ENCODE assay signal across 11 mouse cellular contexts in the genomic region with DNA sequence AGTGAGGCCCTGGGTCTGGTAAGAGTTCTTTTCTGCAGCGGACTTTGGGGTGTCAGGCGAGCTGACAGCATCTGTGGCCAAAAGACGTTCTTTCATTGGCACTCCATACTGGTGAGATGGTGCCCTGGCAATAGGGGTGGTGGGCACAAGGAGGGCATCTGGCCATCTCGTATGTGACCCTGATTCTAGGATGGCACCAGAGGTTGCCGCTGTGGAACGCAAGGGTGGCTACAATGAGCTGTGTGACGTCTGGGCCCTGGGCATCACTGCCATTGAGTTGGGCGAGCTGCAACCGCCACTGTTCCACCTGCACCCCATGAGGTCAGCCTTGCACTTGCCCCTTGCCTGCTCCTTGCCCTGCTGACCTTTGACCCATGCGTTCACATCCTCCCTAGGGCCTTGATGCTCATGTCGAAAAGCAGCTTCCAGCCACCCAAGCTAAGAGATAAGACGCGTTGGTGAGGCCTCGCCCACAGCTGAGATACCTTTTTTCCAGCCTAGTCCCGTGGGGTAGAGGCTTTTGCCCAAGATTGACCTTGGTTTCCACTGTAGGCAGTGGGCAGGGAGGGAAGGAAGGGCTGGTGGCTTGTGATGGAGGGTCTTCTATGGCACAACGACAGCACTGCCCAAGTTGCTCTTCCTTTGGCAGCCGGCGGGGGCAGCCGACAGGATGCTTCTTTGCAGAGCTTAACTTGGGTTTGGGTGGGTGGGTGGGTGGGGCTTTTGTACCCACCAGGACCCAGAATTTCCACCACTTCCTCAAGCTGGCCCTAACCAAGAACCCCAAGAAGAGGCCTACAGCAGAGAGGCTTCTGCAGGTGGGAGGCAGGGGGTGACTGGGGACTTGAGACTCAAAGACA. TPM values are rescaled to one million over a fixed set of nuclear protein-coding genes. Genes with fewer than 3 reads are reported as not detected.
DNase-seq lines count a peak whose midpoint lies in the region; ATAC-seq lines count a peak whose summit lies in the region.
"Had no signal": no experiment of that assay in that cellular context is flagged by ENCODE, and none has a peak within 500 bp of the region (broad histone marks: within the 10 kb centered on the region; RNA-seq: fewer than 3 reads in every experiment).

No protein-coding gene starts in this region.

- H3K9ac ChIP-seq in heart, embryonic 13.5 days, result no peak overlapping the region
- no peak overlapping the region for H3K9ac ChIP-seq in midbrain, embryonic 11.5 days (ENCODE audit: low read length)
- H3K9ac ChIP-seq in midbrain, embryonic 16.5 days (ENCODE audit: low read depth, low read length), result no peak overlapping the region

- H3K27ac ChIP-seq in heart, embryonic 13.5 days (replicated peaks), result no peak overlapping the region
- no peak overlapping the region for H3K27ac ChIP-seq in midbrain, embryonic 11.5 days (ENCODE audit: low read depth, low read length)
- no peak overlapping the region for H3K27ac ChIP-seq in midbrain, embryonic 16.5 days (ENCODE audit: low read length)

- peaks cover 43% of the 10 kb centered on the region for H3K4me1 ChIP-seq in heart, embryonic 13.5 days
- H3K4me1 ChIP-seq in midbrain, embryonic 11.5 days (ENCODE audit: control insufficient read depth, insufficient read depth, low read length), result peaks cover 3% of the 10 kb centered on the region; the same call in 1 of the 2 replicates
- H3K4me1 ChIP-seq in midbrain, embryonic 16.5 days (ENCODE audit: control insufficient read depth, insufficient read depth, low read length), result peaks cover 11% of the 10 kb centered on the region; the same call in 1 of the 2 replicates

- no peak overlapping the region for H3K4me3 ChIP-seq in heart, embryonic 13.5 days
- H3K4me3 ChIP-seq in midbrain, embryonic 11.5 days (ENCODE audit: low read depth, low read length), result no peak overlapping the region
- H3K4me3 ChIP-seq in midbrain, embryonic 16.5 days (ENCODE audit: low read depth, low read length), result no peak overlapping the region

- H3K27me3 ChIP-seq in heart, embryonic 13.5 days (replicated peaks), result no peaks in the 10 kb centered on the region
- no peaks in the 10 kb centered on the region for H3K27me3 ChIP-seq in midbrain, embryonic 11.5 days (ENCODE audit: control insufficient read depth, insufficient read depth, low read length)
- H3K27me3 ChIP-seq in midbrain, embryonic 16.5 days (ENCODE audit: control insufficient read depth, insufficient read depth, low read depth, low read length), result no peaks in the 10 kb centered on the region

- DNase-seq in CD4-positive, CD25-positive, alpha-beta regulatory T cell, adult 2 months (ENCODE audit: low read depth, low spot score), result peak; percentile 55
- DNase-seq in heart, postnatal 25 days (ENCODE audit: low spot score), result no peak
- DNase-seq in midbrain, embryonic 11.5 days (ENCODE audit: low spot score, missing footprints), result peak; percentile 44
- peak; percentile 70 for DNase-seq in thymus, postnatal 4 days
- DNase-seq: adrenal gland, adult 8-10 months; gastrocnemius, postnatal 10 days had no signal

- peaks cover 66% of the 10 kb centered on the region for H3K36me3 ChIP-seq in heart, embryonic 13.5 days
- peaks cover 7% of the 10 kb centered on the region for H3K36me3 ChIP-seq in midbrain, embryonic 11.5 days (ENCODE audit: control insufficient read depth, insufficient read depth, low read length)
- peaks cover 54% of the 10 kb centered on the region for H3K36me3 ChIP-seq in midbrain, embryonic 16.5 days (ENCODE audit: control insufficient read depth, insufficient read depth, low read length)

- H3K4me2 ChIP-seq in heart, embryonic 13.5 days, result peak overlapping the region; percentile 97
- no peak overlapping the region for H3K4me2 ChIP-seq in midbrain, embryonic 11.5 days
- H3K4me2 ChIP-seq in midbrain, embryonic 16.5 days (ENCODE audit: low read length), result no peak overlapping the region

- WGBS in heart, embryonic 13.5 days, result 74% methylated on average over 19 of the region's 19 CpGs
- 85% methylated on average over 19 of the region's 19 CpGs for WGBS in midbrain, embryonic 11.5 days
- 93% methylated on average over 19 of the region's 19 CpGs for WGBS in midbrain, embryonic 16.5 days

- ATAC-seq in CD4-positive, CD25-positive, alpha-beta regulatory T cell, adult 4 months, result no peak
- no peak for ATAC-seq in heart, embryonic 13.5 days (ENCODE audit: extremely low read depth, insufficient number of reproducible peaks, low FRiP score, low TSS enrichment)
- no peak for ATAC-seq in midbrain, embryonic 11.5 days (ENCODE audit: low FRiP score)
- ATAC-seq in midbrain, embryonic 16.5 days, result no peak
- ATAC-seq in frontal cortex, adult (ENCODE audit: low TSS enrichment), result no peak
- ATAC-seq: forebrain, embryonic 14.5 days had no signal

- intact Hi-C loops in heart, postnatal 25 days (cut with DNase I), result no loop called here

- no peaks in the 10 kb centered on the region for H3K9me3 ChIP-seq in heart, embryonic 13.5 days
- H3K9me3 ChIP-seq in midbrain, embryonic 11.5 days (ENCODE audit: control insufficient read depth, low read length), result no peaks in the 10 kb centered on the region
- no peaks in the 10 kb centered on the region for H3K9me3 ChIP-seq in midbrain, embryonic 16.5 days (replicated peaks; ENCODE audit: control insufficient read depth, low read length, poor library complexity, severe bottlenecking)

RNA-seq across cellular contexts. Expression of gene Map4k2, which starts 2.4 kb away (rescaled TPM):
- polyA plus RNA-seq in CD4-positive, CD25-positive, alpha-beta regulatory T cell, adult 4 months (2017; shearing (Covaris generic)), result 100 to 1,000 TPM in 1 of 2 experiments, 10 to 100 TPM in 1; 77.5 to 135 TPM
- 12.5 and 13.5 TPM in 2 replicates for polyA plus RNA-seq in heart, embryonic 13.5 days (2015; fragmentation: Nextera tagmentation; extraction: Ambion mirVana)
- 10 to 100 TPM; 42.6 to 44.3 TPM for total RNA-seq in heart, postnatal 25 days (2021)
- polyA plus RNA-seq in midbrain, embryonic 11.5 days (2014; fragmentation: Nextera tagmentation; extraction: Ambion mirVana), result 6.2 and 8.6 TPM in 2 replicates
- 19.0 and 20.1 TPM in 2 replicates for polyA plus RNA-seq in midbrain, embryonic 16.5 days (2015; fragmentation: Nextera tagmentation; extraction: Ambion mirVana)

RNA-seq across cellular contexts. Expression of gene Men1, which starts 8.5 kb away (rescaled TPM):
- 10 to 100 TPM; 16.9 to 32.1 TPM for polyA plus RNA-seq in CD4-positive, CD25-positive, alpha-beta regulatory T cell, adult 4 months (2017; shearing (Covaris generic))
- polyA plus RNA-seq in heart, embryonic 13.5 days (2015; fragmentation: Nextera tagmentation; extraction: Ambion mirVana), result 46.9 and 48.1 TPM in 2 replicates
- total RNA-seq in heart, postnatal 25 days (2021), result 10 to 100 TPM; 12.4 to 14.5 TPM
- 51.2 and 54.7 TPM in 2 replicates for polyA plus RNA-seq in midbrain, embryonic 11.5 days (2014; fragmentation: Nextera tagmentation; extraction: Ambion mirVana)
- 71.4 and 74.8 TPM in 2 replicates for polyA plus RNA-seq in midbrain, embryonic 16.5 days (2015; fragmentation: Nextera tagmentation; extraction: Ambion mirVana)

RNA-seq across cellular contexts. Expression of gene Sf1, which starts 20.2 kb away (rescaled TPM):
- 10 to 100 TPM; 55.3 to 56.7 TPM for polyA plus RNA-seq in CD4-positive, CD25-positive, alpha-beta regulatory T cell, adult 4 months (2017; shearing (Covaris generic))
- 89.2 and 89.7 TPM in 2 replicates for polyA plus RNA-seq in heart, embryonic 13.5 days (2015; fragmentation: Nextera tagmentation; extraction: Ambion mirVana)
- total RNA-seq in heart, postnatal 25 days (2021), result 10 to 100 TPM; 76.1 to 88.8 TPM
- 186 and 215 TPM in 2 replicates for polyA plus RNA-seq in midbrain, embryonic 11.5 days (2014; fragmentation: Nextera tagmentation; extraction: Ambion mirVana)
- 95.9 and 99.5 TPM in 2 replicates for polyA plus RNA-seq in midbrain, embryonic 16.5 days (2015; fragmentation: Nextera tagmentation; extraction: Ambion mirVana)

RNA-seq across cellular contexts. Expression of gene Cdc42bpg, which starts 37.0 kb away (rescaled TPM):
- polyA plus RNA-seq in CD4-positive, CD25-positive, alpha-beta regulatory T cell, adult 4 months (2017; shearing (Covaris generic)), result under 1 TPM; 0.07 to 0.13 TPM
- polyA plus RNA-seq in heart, embryonic 13.5 days (2015; fragmentation: Nextera tagmentation; extraction: Ambion mirVana), result 0.45 and 0.60 TPM in 2 replicates
- 10 to 100 TPM in 1 of 2 experiments, 1 to 10 TPM in 1; 9.4 to 12.0 TPM for total RNA-seq in heart, postnatal 25 days (2021)
- polyA plus RNA-seq in midbrain, embryonic 11.5 days (2014; fragmentation: Nextera tagmentation; extraction: Ambion mirVana), result 0.23 and 0.42 TPM in 2 replicates
- polyA plus RNA-seq in midbrain, embryonic 16.5 days (2015; fragmentation: Nextera tagmentation; extraction: Ambion mirVana), result 0.34 and 0.35 TPM in 2 replicates

RNA-seq across cellular contexts. Expression of gene Pygm, which starts 40.9 kb away (rescaled TPM):
- 10 to 100 TPM in 1 of 2 experiments, 1 to 10 TPM in 1; 2.0 to 14.2 TPM for polyA plus RNA-seq in CD4-positive, CD25-positive, alpha-beta regulatory T cell, adult 4 months (2017; shearing (Covaris generic))
- polyA plus RNA-seq in heart, embryonic 13.5 days (2015; fragmentation: Nextera tagmentation; extraction: Ambion mirVana), result 203 and 219 TPM in 2 replicates
- 1,000 to 10,000 TPM; 1,128 to 1,145 TPM for total RNA-seq in heart, postnatal 25 days (2021)
- 0.81 and 1.8 TPM in 2 replicates for polyA plus RNA-seq in midbrain, embryonic 11.5 days (2014; fragmentation: Nextera tagmentation; extraction: Ambion mirVana)
- polyA plus RNA-seq in midbrain, embryonic 16.5 days (2015; fragmentation: Nextera tagmentation; extraction: Ambion mirVana), result 7.3 and 7.5 TPM in 2 replicates
